8 mouse cellular contexts compared by ENCODE assay signal in the genomic region with DNA sequence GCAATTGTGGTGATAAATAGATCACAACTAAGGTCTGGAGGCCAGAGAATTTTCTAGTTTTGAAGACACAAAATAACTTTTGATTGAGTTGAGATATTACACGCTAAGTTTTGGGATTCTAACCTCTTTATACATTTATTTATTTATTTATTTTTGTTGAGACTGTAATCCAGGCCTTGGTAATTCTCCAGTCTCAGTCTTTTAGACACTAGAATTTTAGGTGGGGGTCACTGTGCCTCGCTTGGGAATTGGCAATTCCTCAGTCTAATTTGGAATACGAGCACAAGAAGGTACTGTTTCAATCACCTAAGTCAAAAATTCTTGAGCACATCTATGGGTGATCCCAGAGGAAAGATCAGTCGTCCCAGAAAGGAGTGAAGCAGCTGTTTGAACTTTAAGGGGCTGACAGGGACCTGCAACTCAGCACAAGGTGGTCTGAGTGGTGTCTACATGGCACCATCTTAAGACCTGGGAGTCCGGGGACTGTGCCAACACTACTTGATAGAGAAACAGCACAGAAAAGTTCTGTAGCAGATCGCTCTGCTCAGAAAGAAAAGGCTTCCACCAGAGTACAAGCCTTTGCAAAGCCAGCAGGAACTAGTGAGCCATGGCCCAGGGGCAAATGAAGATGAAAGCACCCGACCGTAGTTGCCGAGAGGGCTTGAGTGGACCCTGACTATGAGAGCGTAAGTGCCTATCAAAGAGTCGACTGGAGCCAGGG. TPM values are rescaled to one million over a fixed set of nuclear protein-coding genes. Genes with fewer than 3 reads are reported as not detected.
A peak's percentile ranks its signal among the peaks of the same experiment; 100 is the strongest.
DNase-seq lines count a peak whose midpoint lies in the region; ATAC-seq and TF ChIP-seq lines count a peak whose summit lies in the region.

No protein-coding gene starts in this region.

- H3K9ac ChIP-seq in embryonic facial prominence, embryonic 11.5 days (replicated peaks; ENCODE audit: low read length): peak overlapping the region; percentile 76
- H3K9ac ChIP-seq in liver, adult 2 months (ENCODE audit: low read depth, low read length): peak overlapping the region; percentile 44

- no peaks in the 10 kb centered on the region for H3K27me3 ChIP-seq in G1E (ENCODE audit: insufficient read depth, low read length)
- H3K27me3 ChIP-seq in embryonic facial prominence, embryonic 11.5 days (ENCODE audit: control insufficient read depth, insufficient read depth, low read length): no peaks in the 10 kb centered on the region
- no peaks in the 10 kb centered on the region for H3K27me3 ChIP-seq in liver, adult 2 months (ENCODE audit: control insufficient read depth, insufficient read depth, low read length)

- H3K4me1 ChIP-seq in G1E (ENCODE audit: insufficient read depth, low read depth, low read length): peaks cover 20% of the 10 kb centered on the region
- no peaks in the 10 kb centered on the region for H3K4me1 ChIP-seq in embryonic facial prominence, embryonic 11.5 days (ENCODE audit: control insufficient read depth, insufficient read depth, low read length)
- peaks cover 7% of the 10 kb centered on the region; the same call in 1 of the 2 replicates for H3K4me1 ChIP-seq in liver, adult 2 months (ENCODE audit: control insufficient read depth, insufficient read depth, low read length)

- H3K36me3 ChIP-seq in G1E (replicated peaks): peaks cover 34% of the 10 kb centered on the region
- H3K36me3 ChIP-seq in embryonic facial prominence, embryonic 11.5 days (replicated peaks; ENCODE audit: control insufficient read depth, insufficient read depth, low read depth, low read length): no peaks in the 10 kb centered on the region
- peaks cover 2% of the 10 kb centered on the region; the same call in 1 of the 2 replicates for H3K36me3 ChIP-seq in liver, adult 2 months (ENCODE audit: control insufficient read depth, insufficient read depth, low read length)

- TF ChIP-seq CTCF in G1E (IDR thresholded peaks at IDR 0.05; ENCODE audit: low read depth, low read length): no peak
- no peak for TF ChIP-seq CTCF in liver, adult 2 months (IDR thresholded peaks at IDR 0.05; ENCODE audit: low read depth, low read length)

- WGBS in embryonic facial prominence, embryonic 11.5 days: 36% methylated on average over 11 of the region's 11 CpGs
- 34% methylated on average over 11 of the region's 11 CpGs for WGBS in liver, adult 2 months

- peaks cover 5% of the 10 kb centered on the region; the same call in 1 of the 2 replicates for H3K79me2 ChIP-seq in liver, adult 2 months (ENCODE audit: control insufficient read depth, insufficient read depth, low read length)

- ATAC-seq in frontal cortex, adult (ENCODE audit: low TSS enrichment): peak; percentile 54; the same call in 1 of the 2 replicates
- no peak for ATAC-seq in G1E (ENCODE audit: extremely low read depth, insufficient number of reproducible peaks, low FRiP score, poor library complexity, severe bottlenecking)
- peak; percentile 37; the same call in 1 of the 2 replicates for ATAC-seq in embryonic facial prominence, embryonic 11.5 days (replicated peaks; ENCODE audit: insufficient number of reproducible peaks, low FRiP score, low TSS enrichment, low read depth)

- TF ChIP-seq POLR2A in liver, adult 2 months (IDR thresholded peaks at IDR 0.05; ENCODE audit: extremely low read depth, insufficient read depth, low read length): no peak

- H3K27ac ChIP-seq in embryonic facial prominence, embryonic 11.5 days (replicated peaks; ENCODE audit: low read depth, low read length): no peak overlapping the region
- H3K27ac ChIP-seq in liver, adult 2 months (replicated peaks; ENCODE audit: insufficient read depth, low read depth, low read length): no peak overlapping the region

- DNase-seq in frontal cortex, postnatal 36 days (ENCODE audit: low spot score in 2 of 2): no peak
- peak; percentile 15 for DNase-seq in G1E (ENCODE audit: low spot score)
- DNase-seq in embryonic facial prominence, embryonic 11.5 days (ENCODE audit: low spot score): peak; percentile 31
- DNase-seq in heart, postnatal 4 days: peak; percentile 10
- DNase-seq in liver, adult 2 months (ENCODE audit: extremely low read depth, low read depth, low spot score): no peak
- peak; percentile 22 for DNase-seq in neural tube, embryonic 10.5 days (ENCODE audit: extremely low spot score, low spot score)
- no peak for DNase-seq in urinary bladder, postnatal 10 days (ENCODE audit: low spot score)

- peak overlapping the region; percentile 86 for H3K4me3 ChIP-seq in G1E (ENCODE audit: low read depth, low read length)
- H3K4me3 ChIP-seq in embryonic facial prominence, embryonic 11.5 days (ENCODE audit: low read depth, low read length): peak overlapping the region; percentile 80
- peak overlapping the region; percentile 94 for H3K4me3 ChIP-seq in liver, adult 2 months (ENCODE audit: insufficient read depth, low read depth, low read length)

- H3K9me3 ChIP-seq in G1E (replicated peaks): no peaks in the 10 kb centered on the region
- no peaks in the 10 kb centered on the region for H3K9me3 ChIP-seq in embryonic facial prominence, embryonic 11.5 days (replicated peaks; ENCODE audit: control insufficient read depth, low read length)

- peak overlapping the region; percentile 86 for H3K4me2 ChIP-seq in embryonic facial prominence, embryonic 11.5 days (ENCODE audit: low read depth, low read length)

RNA-seq across cellular contexts. Expression of gene Nol10, which starts 0.8 kb away (rescaled TPM):
- 25.7 and 37.8 TPM in 2 replicates for total RNA-seq in G1E (2014; fragmentation: Nextera tagmentation)
- 12.8 and 18.6 TPM in 2 replicates for total RNA-seq in G1E (2017)
- polyA plus RNA-seq in G1E (2012): 4.2 and 10.2 TPM in 2 replicates
- polyA plus RNA-seq in embryonic facial prominence, embryonic 11.5 days (2014; fragmentation: Nextera tagmentation; extraction: Ambion mirVana): 32.3 and 37.5 TPM in 2 replicates
- 10 to 100 TPM; 10.4 to 11.3 TPM for total RNA-seq in heart, postnatal 4 days (2021)
- total RNA-seq in liver, adult 2 months (2014; rRNA removed): 1.3 and 1.8 TPM in 2 replicates
- 1.8 and 2.3 TPM in 2 replicates for polyA plus RNA-seq in liver, adult 2 months (2012; rRNA removed)

RNA-seq across cellular contexts. Expression of gene Atp6v1c2, which starts 18.3 kb away (rescaled TPM):
- total RNA-seq in G1E (2014; fragmentation: Nextera tagmentation) (not detected in 2 replicates), G1E (2017) (0.12 and 0.22 TPM in 2 replicates)
- polyA plus RNA-seq in G1E (2012): not detected in 2 replicates
- 0.17 and 0.49 TPM in 2 replicates for polyA plus RNA-seq in embryonic facial prominence, embryonic 11.5 days (2014; fragmentation: Nextera tagmentation; extraction: Ambion mirVana)
- total RNA-seq in heart, postnatal 4 days (2021): not detected
- not detected in 2 replicates for total RNA-seq in liver, adult 2 months (2014; rRNA removed)
- polyA plus RNA-seq in liver, adult 2 months (2012; rRNA removed): not detected in 2 replicates

Comparison
In these comparisons a context has a peak if more than half of its experiments do, and no peak if none do; other contexts are left out.
1. DNase-seq: peak in G1E (single experiment), embryonic facial prominence, embryonic 11.5 days (single experiment), heart, postnatal 4 days (single experiment) and neural tube, embryonic 10.5 days (single experiment); none in frontal cortex, postnatal 36 days (0 of 2), liver, adult 2 months (single experiment) and urinary bladder, postnatal 10 days (single experiment).
2. Peak in every context shown above with its lines, with median percentiles within 50 percentile points of each other: H3K4me3 ChIP-seq.